Mouse (Mus musculus): ENCODE data around the gene Atf3. TPM values are rescaled to one million over a fixed set of nuclear protein-coding genes. Genes with fewer than 3 reads are reported as not detected.

The Atf3 gene
- polyA plus RNA-seq, 1 experiment from 2014 or later = 1.8 TPM

Other genes starting within 250 kb of the Atf3 start
- 82.8 and 102 TPM in 2 replicates for gene Vash2, start 238.7 kb downstream of the Atf3 start, polyA plus RNA-seq (2014; fragmentation: Nextera tagmentation; extraction: Ambion mirVana)
- gene Flvcr1, start 191.9 kb downstream of the Atf3 start, polyA plus RNA-seq (2014; fragmentation: Nextera tagmentation; extraction: Ambion mirVana) = 10.0 and 12.1 TPM in 2 replicates
- not detected in 2 replicates for gene Spata45, start 181.4 kb downstream of the Atf3 start, polyA plus RNA-seq (2014; fragmentation: Nextera tagmentation; extraction: Ambion mirVana)
- 15.9 and 16.0 TPM in 2 replicates for gene Tatdn3, start 155.1 kb downstream of the Atf3 start, polyA plus RNA-seq (2014; fragmentation: Nextera tagmentation; extraction: Ambion mirVana)
- gene Nsl1, start 155.0 kb downstream of the Atf3 start, polyA plus RNA-seq (2014; fragmentation: Nextera tagmentation; extraction: Ambion mirVana) = 2.7 and 4.9 TPM in 2 replicates
- gene Batf3, start 120.2 kb downstream of the Atf3 start, polyA plus RNA-seq (2014; fragmentation: Nextera tagmentation; extraction: Ambion mirVana) = 0.47 and 0.61 TPM in 2 replicates
- gene Fam71a, start 53.2 kb downstream of the Atf3 start, polyA plus RNA-seq (2014; fragmentation: Nextera tagmentation; extraction: Ambion mirVana) = not detected in 2 replicates
- gene Nenf, start 100.2 kb upstream of the Atf3 start, polyA plus RNA-seq (2014; fragmentation: Nextera tagmentation; extraction: Ambion mirVana) = 125 and 160 TPM in 2 replicates
- 41.1 and 47.1 TPM in 2 replicates for gene Tmem206, start 107.9 kb upstream of the Atf3 start, polyA plus RNA-seq (2014; fragmentation: Nextera tagmentation; extraction: Ambion mirVana)
- 8.5 TPM in 2 replicates for gene Ppp2r5a, start 185.2 kb upstream of the Atf3 start, polyA plus RNA-seq (2014; fragmentation: Nextera tagmentation; extraction: Ambion mirVana)